Mouse (Mus musculus) bone marrow, adult 2 months (tissue): ENCODE measurements around the gene Cyp2w1. TPM values are rescaled to one million over a fixed set of nuclear protein-coding genes. Genes with fewer than 3 reads are reported as not detected.

Source experiments
- H3K27ac ChIP-seq: fragments of 200-500 bp; 2 replicates; pipeline ENCODE4 v1.5.1; 2012; ENCODE audit warnings: low read depth, mild to moderate bottlenecking, control low read depth, inconsistent platforms, low read length; ENCODE audit not compliant: control insufficient read depth, poor library complexity, insufficient read depth
- H3K4me1 ChIP-seq: fragments of 200-500 bp; 2 replicates; pipeline ENCODE4 v1.6.1; 2011; ENCODE audit warnings: low read length; ENCODE audit not compliant: control insufficient read depth, insufficient read depth
- H3K4me3 ChIP-seq: fragments of 200-500 bp; replicated peaks from 2 replicates; pipeline ENCODE3; 2011; ENCODE audit warnings: mild to moderate bottlenecking, low read depth, low read length, control low read depth; ENCODE audit not compliant: control insufficient read depth
- CTCF ChIP-seq: fragments of 200-500 bp; IDR thresholded peaks from 2 replicates; pipeline ENCODE4 v1.5.1; 2011; ENCODE audit warnings: low read length, control low read depth; ENCODE audit not compliant: control insufficient read depth, insufficient read depth
- POLR2A ChIP-seq: fragments of 200-500 bp; IDR thresholded peaks from 2 replicates; pipeline ENCODE4 v1.6.1; 2011; ENCODE audit warnings: low read depth, mild to moderate bottlenecking, control low read depth, low read length, borderline replicate concordance; ENCODE audit not compliant: control insufficient read depth
- WGBS: fragments of 180-500 bp; shearing (Covaris S2); methylation state at CpG from one replicate; pipeline ENCODE4 v1.1.7; 2018; 5-methylcytosine and 5-hydroxymethylcytosine counted together
- polyA plus RNA-seq: library from polyadenylated mRNA; stranded (reverse); fragments of >200 nt; gene quantifications from 2 replicates; pipeline ENCODE4 v1.2.4, GENCODE M21; 2011; ENCODE audit warnings: low replicate concordance; ENCODE audit not compliant: missing spikeins, insufficient read depth, insufficient read length

Cyp2w1 gene
- polyA plus RNA-seq, 1 experiment: not detected

DNA sequence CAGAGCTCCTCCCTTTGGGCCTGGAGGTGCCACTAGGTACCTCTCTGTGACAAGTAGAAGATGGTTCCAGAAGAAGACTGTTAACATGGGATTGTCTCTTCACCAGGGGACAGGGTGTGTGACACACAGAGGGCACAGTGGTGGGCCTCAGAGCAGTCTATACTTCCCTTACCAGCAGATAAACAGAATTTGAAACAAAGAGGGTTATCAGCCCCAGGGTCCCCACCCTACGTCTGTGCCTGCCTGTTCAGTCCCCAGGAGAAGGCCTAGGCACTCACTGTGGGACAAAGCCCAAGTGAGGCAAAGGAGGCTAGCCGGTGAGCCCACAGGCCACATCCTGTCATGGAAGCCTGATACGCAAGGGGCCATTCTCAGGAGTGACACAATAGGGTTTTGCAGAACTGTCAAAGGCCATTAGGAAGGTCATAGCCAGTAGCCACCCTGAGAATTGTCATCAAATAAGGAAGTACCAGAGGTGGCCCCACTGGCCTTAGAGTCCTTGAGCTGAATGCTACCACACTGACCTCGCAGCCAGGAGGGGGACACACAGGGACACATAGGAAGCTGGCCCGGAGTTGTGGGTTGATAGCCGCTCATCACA is 52.5 kb downstream of the Cyp2w1 start, which contains the start of gene C130050O18Rik:
Gene C130050O18Rik (plus strand): TSS at position 480 of the 601 bp plus-strand sequence.
- 10% methylated on average over 6 of the region's 6 CpGs for WGBS
- H3K4me3 ChIP-seq: peak within 1 kb of the TSS; percentile 65
- peak within 1 kb of the TSS; percentile 90 for H3K27ac ChIP-seq
- H3K4me1 ChIP-seq: peaks cover 14% of the 10 kb centered on the region
- TF ChIP-seq POLR2A (0 out of 2 replicates have a peak, but pooled peaks have one; percentile 18), CTCF (no peak)

DNA sequence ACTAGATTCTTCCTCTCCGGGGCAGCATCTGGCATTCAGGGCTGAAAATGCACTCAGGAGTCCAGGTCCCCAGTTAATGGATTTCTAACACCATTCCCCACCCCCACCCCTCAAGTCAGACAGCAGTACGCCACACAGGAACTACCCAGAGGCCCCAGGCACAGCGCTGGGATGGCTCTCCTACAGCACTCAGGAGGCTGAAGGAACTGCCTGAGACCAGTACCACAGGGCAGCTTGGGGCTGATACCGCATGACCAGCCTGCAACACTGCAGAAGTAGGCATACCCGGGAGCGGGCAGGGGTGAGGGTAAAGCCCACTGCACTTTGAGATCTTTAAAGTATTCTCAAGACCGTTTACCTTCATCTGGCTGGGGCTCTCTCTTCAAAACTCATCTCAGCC is 53.1 kb downstream of the Cyp2w1 start:
- Histone ChIP-seq H3K4me3 (peak overlapping the region; percentile 65), H3K4me1 (peaks cover 14% of the 10 kb centered on the region), H3K27ac (peak overlapping the region; percentile 90)
- WGBS: 25% methylated on average over 7 of the region's 7 CpGs
- no peak for TF ChIP-seq CTCF
- no peak for TF ChIP-seq POLR2A

- TF ChIP-seq CTCF: no peak
- TF ChIP-seq POLR2A: no peak
- H3K4me3 ChIP-seq: peak overlapping the region; percentile 65
- peaks cover 14% of the 10 kb centered on the region for H3K4me1 ChIP-seq
- peak overlapping the region; percentile 90 for H3K27ac ChIP-seq
- 30% methylated on average over 3 of the region's 3 CpGs for WGBS
Observed at GRCm38 (mm10) chr5:139405953-139406352, 53.5 kb downstream of the Cyp2w1 start.

Other genes starting within 250 kb of the Cyp2w1 start
- 6.6 TPM in 1 of 2 replicates, not detected in the other for gene Prkar1b, start 202.6 kb upstream of the Cyp2w1 start, polyA plus RNA-seq
- gene Dnaaf5, start 202.4 kb upstream of the Cyp2w1 start, polyA plus RNA-seq: 4.1 and 6.5 TPM in 2 replicates
- gene Sun1, start 152.0 kb upstream of the Cyp2w1 start, polyA plus RNA-seq: 26.5 and 27.1 TPM in 2 replicates
- gene Get4, start 100.3 kb upstream of the Cyp2w1 start, polyA plus RNA-seq: 43.5 and 60.2 TPM in 2 replicates
- gene Adap1, start 27.0 kb upstream of the Cyp2w1 start, polyA plus RNA-seq: 12.1 and 26.4 TPM in 2 replicates
- 27.6 and 39.3 TPM in 2 replicates for gene Cox19, start 1.2 kb upstream of the Cyp2w1 start, polyA plus RNA-seq
- 14.6 and 20.1 TPM in 2 replicates for gene Gpr146, start 25.1 kb downstream of the Cyp2w1 start, polyA plus RNA-seq
- gene C130050O18Rik, start 52.7 kb downstream of the Cyp2w1 start, polyA plus RNA-seq: 0.88 and 4.0 TPM in 2 replicates
- gene Gper1, start 70.5 kb downstream of the Cyp2w1 start, polyA plus RNA-seq: not detected in 2 replicates
- gene 3110082I17Rik, start 107.9 kb downstream of the Cyp2w1 start, polyA plus RNA-seq: 11.8 and 12.8 TPM in 2 replicates
- gene Zfand2a, start 131.9 kb downstream of the Cyp2w1 start, polyA plus RNA-seq: 4.1 and 6.9 TPM in 2 replicates
- not detected in 2 replicates for gene Uncx, start 190.9 kb downstream of the Cyp2w1 start, polyA plus RNA-seq